Mouse (Mus musculus) CH12.LX (cell line): ENCODE results near the gene Mrpl49.

Experiments
- EP300 ChIP-seq: IDR thresholded peaks from 2 replicates; pipeline ENCODE4 v1.6.1; 2011; ENCODE audit warnings: low read length, improper control_type of control experiment
- ZC3H11A ChIP-seq: IDR thresholded peaks from 2 replicates; pipeline ENCODE4 v1.6.1; 2012; ENCODE audit warnings: low read depth, mild to moderate bottlenecking, inconsistent platforms, low read length, improper control_type of control experiment

DNA sequence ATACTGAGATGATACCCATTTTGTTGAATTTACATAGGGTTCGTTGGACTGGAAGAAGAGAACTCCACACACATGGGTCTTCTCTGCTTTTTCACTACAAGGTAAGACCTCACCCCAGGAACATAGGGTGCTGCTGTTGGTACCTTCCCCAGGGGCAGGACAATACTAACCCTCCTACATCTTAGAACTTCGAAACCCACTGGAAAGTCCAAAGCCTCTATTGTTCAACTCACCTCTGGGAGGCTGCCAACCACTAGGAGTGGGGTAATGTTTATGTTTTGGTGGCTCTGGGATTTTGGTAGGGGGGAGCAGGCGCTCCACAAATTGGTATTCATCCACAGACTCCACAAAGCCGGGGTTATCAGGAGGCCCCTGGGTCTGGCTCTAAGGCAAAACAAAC lies 889 bp downstream of the Mrpl49 start:
- TF ChIP-seq EP300 = no peak
- TF ChIP-seq ZC3H11A = no peak
